Mouse (Mus musculus): ENCODE data around the gene Hoxd4.

Hoxd4 gene

GRCm38 (mm10) chr2:74704999-74705466 lies 6.7 kb upstream of the Hoxd4 start:
- DNase-seq (ENCODE audit: low spot score in 2 of 2), result no peak

- DNase-seq (ENCODE audit: low spot score in 2 of 2), result peak; percentile 67 to 68
Measured at GRCm38 (mm10) chr2:74705467-74706089, 6.2 kb upstream of the Hoxd4 start.

GRCm38 (mm10) chr2:74706393-74706960 lies 5.3 kb upstream of the Hoxd4 start:
- DNase-seq (ENCODE audit: low spot score in 2 of 2), result no peak

GRCm38 (mm10) chr2:74707599-74707998 lies 4.1 kb upstream of the Hoxd4 start:
- no peak for DNase-seq (ENCODE audit: low spot score in 2 of 2)

- DNase-seq (ENCODE audit: low spot score in 2 of 2), result no peak
Measured at GRCm38 (mm10) chr2:74708676-74709075, 3.1 kb upstream of the Hoxd4 start.

GRCm38 (mm10) chr2:74709465-74710419 lies 2.0 kb upstream of the Hoxd4 start:
- no peak for DNase-seq (ENCODE audit: low spot score in 2 of 2)

- DNase-seq (ENCODE audit: low spot score in 2 of 2), result no peak
Measured at GRCm38 (mm10) chr2:74710929-74711543, 693 bp upstream of the Hoxd4 start.

- no peak for DNase-seq (ENCODE audit: low spot score in 2 of 2)
Measured at GRCm38 (mm10) chr2:74713239-74714150, 1.8 kb downstream of the Hoxd4 start.

GRCm38 (mm10) chr2:74714156-74714789 lies 2.5 kb downstream of the Hoxd4 start:
- no peak for DNase-seq (ENCODE audit: low spot score in 2 of 2)

GRCm38 (mm10) chr2:74714881-74715280 lies 3.2 kb downstream of the Hoxd4 start:
- no peak for DNase-seq (ENCODE audit: low spot score in 2 of 2)

GRCm38 (mm10) chr2:74715504-74716241 lies 3.9 kb downstream of the Hoxd4 start:
- peak; percentile 87 to 93 for DNase-seq (ENCODE audit: low spot score in 2 of 2)

GRCm38 (mm10) chr2:74720384-74720783 lies 8.7 kb downstream of the Hoxd4 start:
- no peak for DNase-seq (ENCODE audit: low spot score in 2 of 2)

- DNase-seq (ENCODE audit: low spot score in 2 of 2), result no peak
Measured at GRCm38 (mm10) chr2:74720955-74721491, 9.3 kb downstream of the Hoxd4 start.

- DNase-seq (ENCODE audit: low spot score in 2 of 2), result no peak
Measured at GRCm38 (mm10) chr2:74721882-74722281, 10.2 kb downstream of the Hoxd4 start.

GRCm38 (mm10) chr2:74722949-74723348 lies 11.2 kb downstream of the Hoxd4 start:
- DNase-seq (ENCODE audit: low spot score in 2 of 2), result no peak

- no peak for DNase-seq (ENCODE audit: low spot score in 2 of 2)
Measured at GRCm38 (mm10) chr2:74724244-74725015, 12.7 kb downstream of the Hoxd4 start.

- DNase-seq (ENCODE audit: low spot score in 2 of 2), result no peak
Measured at GRCm38 (mm10) chr2:74725171-74725570, 13.4 kb downstream of the Hoxd4 start.

- DNase-seq (ENCODE audit: low spot score in 2 of 2), result peak in 1 of 2 experiments; percentile 50
Measured at GRCm38 (mm10) chr2:74726551-74726950, 14.8 kb downstream of the Hoxd4 start, which contains the start of gene Gm28230. Gm28230 (plus strand) TSS chr2:74726728.

Data from urinary bladder, postnatal 36 days (tissue).